Mouse (Mus musculus) liver, embryonic 16.5 days (tissue): ENCODE results near the gene Pcbp3. TPM values are rescaled to one million over a fixed set of nuclear protein-coding genes. Genes with fewer than 3 reads are reported as not detected.
A peak's percentile ranks its signal among the peaks of the same experiment; 100 is the strongest.
"Not testable (repeated sequence)": the region's sequence is repeated elsewhere in the genome, so short reads cannot be mapped to it uniquely, and the experiment has no call there.

Experiments used
- ATAC-seq: fragments of 200-750 bp; cut with Nextera tagmentation; 2 replicates; pipeline ENCODE4 v1.8.0; 2017; ENCODE audit warnings: low read depth, mild to moderate bottlenecking, moderate number of reproducible peaks, moderate library complexity
- H3K27ac ChIP-seq: fragments of 300-500 bp; sonication (generic); 2 replicates; pipeline ENCODE4 v1.5.1; 2014; ENCODE audit warnings: mild to moderate bottlenecking, low read length
- H3K27me3 ChIP-seq: fragments of 300-500 bp; sonication (generic); 2 replicates; pipeline ENCODE4 v1.6.1; 2014; ENCODE audit warnings: low read depth, low read length, mixed read lengths; ENCODE audit not compliant: control insufficient read depth, insufficient read depth
- H3K36me3 ChIP-seq: fragments of 300-500 bp; sonication (generic); 2 replicates; pipeline ENCODE4 v1.6.1; 2014; ENCODE audit warnings: mild to moderate bottlenecking; ENCODE audit not compliant: control insufficient read depth, insufficient read depth
- H3K4me1 ChIP-seq: fragments of 300-500 bp; sonication (generic); 2 replicates; pipeline ENCODE4 v1.6.1; 2014; ENCODE audit warnings: low read depth, low read length, mixed read lengths; ENCODE audit not compliant: control insufficient read depth
- H3K4me2 ChIP-seq: fragments of 300-500 bp; sonication (generic); 2 replicates; pipeline ENCODE4 v1.6.1; 2014; ENCODE audit warnings: low read depth, low read length, mixed read lengths
- H3K4me3 ChIP-seq: fragments of 300-500 bp; sonication (generic); 2 replicates; pipeline ENCODE4 v1.5.1; 2014; ENCODE audit warnings: low read depth, mild to moderate bottlenecking, low read length
- H3K9ac ChIP-seq: fragments of 300-500 bp; sonication (generic); 2 replicates; pipeline ENCODE4 v1.6.1; 2014; ENCODE audit warnings: low read depth, low read length
- H3K9me3 ChIP-seq: fragments of 300-500 bp; sonication (generic); replicated peaks from 2 replicates; pipeline ENCODE4 v1.6.1; 2016; ENCODE audit warnings: low read length; ENCODE audit not compliant: control insufficient read depth
- WGBS: fragments of 180-500 bp; shearing (Covaris S2); extraction: QIAGEN DNeasy Blood & Tissue Kit; methylation state at CpG from one replicate; pipeline ENCODE4 v1.1.7; 2014; ENCODE audit not compliant: insufficient replicate concordance; 5-methylcytosine and 5-hydroxymethylcytosine counted together
- polyA plus RNA-seq: library from polyadenylated mRNA; unstranded; fragments of >200 nt; fragmentation: Nextera tagmentation; extraction: Ambion mirVana; gene quantifications from 2 replicates; pipeline ENCODE4 v1.2.1, GENCODE M21; 2015

Gene Pcbp3
- polyA plus RNA-seq, 1 experiment from 2014 or later: 3.8 TPM

DNA sequence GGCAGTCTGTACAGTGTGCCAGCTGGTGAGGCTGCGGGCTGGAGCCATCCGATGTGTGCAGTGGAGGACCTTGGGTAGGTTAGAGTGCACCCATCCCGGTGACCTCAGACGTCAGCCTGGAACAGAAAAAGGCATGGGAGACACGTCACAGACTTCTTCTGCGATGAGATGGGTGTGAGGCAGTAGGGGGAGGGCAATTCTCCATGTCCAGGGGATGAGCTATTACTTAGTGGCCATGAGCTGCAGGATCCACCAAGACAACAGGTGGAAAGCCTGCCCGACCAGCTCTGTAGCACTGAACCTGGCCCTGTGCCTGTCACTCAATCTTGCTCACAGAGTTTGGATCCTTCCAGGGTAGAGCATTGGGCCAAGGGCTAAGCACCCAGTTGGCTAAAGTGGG is 199.3 kb downstream of the Pcbp3 start:
- no peak overlapping the region for H3K9ac ChIP-seq
- H3K4me3 ChIP-seq: no peak overlapping the region
- no peak overlapping the region for H3K27ac ChIP-seq
- H3K4me1 ChIP-seq: no peaks in the 10 kb centered on the region
- H3K36me3 ChIP-seq: no peaks in the 10 kb centered on the region
- no peaks in the 10 kb centered on the region for H3K27me3 ChIP-seq
- H3K9me3 ChIP-seq: no peaks in the 10 kb centered on the region
- no peak overlapping the region for H3K4me2 ChIP-seq
- ATAC-seq: no peak
- 65% methylated on average over 7 of the region's 7 CpGs for WGBS

DNA sequence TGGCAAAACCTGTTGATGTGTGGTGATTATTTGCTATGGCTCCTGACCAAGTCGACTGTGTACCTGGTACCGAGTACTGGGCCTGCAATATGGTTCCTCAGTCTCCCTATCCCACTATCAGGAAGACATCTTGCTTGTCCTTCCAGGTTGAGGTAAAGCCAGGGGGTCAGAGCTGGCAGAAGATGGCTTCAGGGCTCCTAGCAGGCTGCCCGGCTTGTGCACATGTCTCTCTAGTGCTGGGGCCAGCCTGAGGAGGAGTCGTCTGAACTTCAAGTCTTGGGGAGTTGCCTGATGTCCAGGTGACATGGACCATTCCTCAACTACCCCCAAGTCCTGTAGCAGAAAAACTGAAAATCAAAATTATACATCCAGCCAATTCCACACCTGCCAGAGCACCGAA is 201.8 kb downstream of the Pcbp3 start:
- no peak overlapping the region for H3K9ac ChIP-seq
- no peak overlapping the region for H3K4me3 ChIP-seq
- H3K27me3 ChIP-seq: no peaks in the 10 kb centered on the region
- H3K36me3 ChIP-seq: no peaks in the 10 kb centered on the region
- H3K27ac ChIP-seq: no peak overlapping the region
- H3K4me2 ChIP-seq: no peak overlapping the region
- no peaks in the 10 kb centered on the region for H3K4me1 ChIP-seq
- WGBS: 66% methylated on average over 5 of the region's 5 CpGs
- no peaks in the 10 kb centered on the region for H3K9me3 ChIP-seq
- ATAC-seq: no peak

DNA sequence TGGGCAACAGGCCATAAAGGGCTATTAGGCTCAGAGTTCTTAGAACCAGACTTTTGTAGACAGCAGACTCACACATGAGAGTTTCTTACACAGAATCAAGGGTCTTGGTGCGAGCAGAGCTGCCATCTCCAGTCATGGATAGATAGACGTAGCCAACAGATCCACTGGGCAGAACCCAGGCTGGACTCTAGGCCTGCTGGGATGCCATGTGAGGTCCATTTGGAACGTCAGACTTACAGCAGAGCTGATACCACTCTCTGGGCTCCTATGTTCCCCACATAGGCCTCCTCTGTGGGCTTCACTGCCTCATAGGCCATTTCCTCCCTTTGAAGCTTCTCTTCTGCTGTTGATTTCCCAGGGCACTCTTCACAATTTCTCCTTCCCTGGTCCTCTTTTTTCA is 208.0 kb downstream of the Pcbp3 start:
- no peaks in the 10 kb centered on the region for H3K36me3 ChIP-seq
- no peak overlapping the region for H3K4me2 ChIP-seq
- H3K27me3 ChIP-seq: no peaks in the 10 kb centered on the region
- no peak for ATAC-seq
- H3K27ac ChIP-seq: no peak overlapping the region
- no peak overlapping the region for H3K9ac ChIP-seq
- no peak overlapping the region for H3K4me3 ChIP-seq
- 51% methylated on average over 3 of the region's 3 CpGs for WGBS
- no peaks in the 10 kb centered on the region for H3K9me3 ChIP-seq
- no peaks in the 10 kb centered on the region for H3K4me1 ChIP-seq

DNA sequence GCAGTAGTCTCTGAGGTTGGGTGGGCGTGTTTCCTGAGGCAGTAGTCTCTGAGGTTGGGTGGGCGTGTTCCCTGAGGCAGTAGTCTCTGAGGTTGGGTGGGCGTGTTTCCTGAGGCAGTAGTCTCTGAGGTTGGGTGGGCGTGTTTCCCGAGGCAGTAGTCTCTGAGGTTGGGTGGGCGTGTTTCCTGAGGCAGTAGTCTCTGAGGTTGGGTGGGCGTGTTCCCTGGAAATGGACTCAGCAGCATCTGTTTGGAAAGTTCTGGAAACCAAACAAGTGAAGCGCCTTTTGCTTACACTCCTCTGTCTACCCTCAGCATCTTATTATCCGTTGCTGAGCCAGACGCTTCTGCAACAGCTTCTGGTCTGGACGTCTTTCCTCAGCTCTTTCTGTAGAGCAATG is 217.4 kb downstream of the Pcbp3 start:
- H3K36me3 ChIP-seq, H3K4me3 ChIP-seq, H3K27ac ChIP-seq, H3K9me3 ChIP-seq, H3K27me3 ChIP-seq, ATAC-seq, H3K9ac ChIP-seq, H3K4me2 ChIP-seq, H3K4me1 ChIP-seq: not testable (repeated sequence)
- WGBS: 22% methylated on average over 11 of the region's 11 CpGs

DNA sequence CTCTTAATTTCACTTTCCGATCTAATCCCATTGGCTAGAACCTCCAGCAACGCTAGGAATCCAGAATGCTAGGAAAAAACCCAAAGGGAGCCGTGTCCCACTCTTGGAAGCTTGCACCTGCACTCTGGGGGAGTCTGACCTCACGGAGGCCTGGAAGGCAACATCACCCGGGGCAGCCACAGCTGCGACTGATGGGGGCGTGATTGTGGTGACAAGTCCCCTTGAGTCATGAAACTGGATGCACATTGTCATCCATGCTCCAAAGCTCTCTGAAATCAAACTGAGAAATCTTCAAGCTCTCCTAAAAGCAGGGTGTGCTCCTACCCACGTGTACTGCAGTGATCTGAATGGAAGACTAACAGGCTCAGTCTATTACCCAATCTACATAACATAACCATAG is 224.9 kb downstream of the Pcbp3 start:
- Histone ChIP-seq H3K27me3 (no peaks in the 10 kb centered on the region), H3K4me2 (no peak overlapping the region), H3K9me3 (no peaks in the 10 kb centered on the region), H3K4me3 (no peak overlapping the region), H3K36me3 (no peaks in the 10 kb centered on the region), H3K27ac (no peak overlapping the region), H3K9ac (no peak overlapping the region), H3K4me1 (no peaks in the 10 kb centered on the region)
- WGBS: 48% methylated on average over 8 of the region's 8 CpGs
- no peak for ATAC-seq

DNA sequence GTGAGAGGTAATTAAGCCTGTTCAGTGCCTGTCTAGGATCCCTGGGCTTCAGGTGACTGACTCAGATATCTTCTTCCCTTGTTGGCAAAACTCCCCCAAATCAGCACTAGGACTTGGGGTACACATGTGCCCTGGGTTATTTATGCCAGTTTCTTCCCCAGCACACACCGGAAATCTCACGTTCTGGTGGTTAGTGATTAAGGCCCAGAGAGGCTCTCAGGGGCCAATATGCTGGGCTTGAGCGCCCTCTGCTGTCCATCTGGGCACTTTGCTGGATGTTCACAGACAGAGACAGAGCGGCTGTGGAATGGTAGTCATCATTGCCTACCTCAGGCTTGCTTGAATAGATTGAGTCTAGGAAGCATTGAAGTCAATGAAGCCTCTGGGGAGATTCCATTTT is 226.7 kb downstream of the Pcbp3 start:
- WGBS: 1% methylated on average over 4 of the region's 4 CpGs
- Histone ChIP-seq H3K9me3 (no peaks in the 10 kb centered on the region), H3K4me2 (no peak overlapping the region), H3K9ac (no peak overlapping the region), H3K27ac (no peak overlapping the region), H3K36me3 (no peaks in the 10 kb centered on the region), H3K4me1 (no peaks in the 10 kb centered on the region), H3K4me3 (no peak overlapping the region), H3K27me3 (no peaks in the 10 kb centered on the region)
- ATAC-seq: peak; percentile 51

DNA sequence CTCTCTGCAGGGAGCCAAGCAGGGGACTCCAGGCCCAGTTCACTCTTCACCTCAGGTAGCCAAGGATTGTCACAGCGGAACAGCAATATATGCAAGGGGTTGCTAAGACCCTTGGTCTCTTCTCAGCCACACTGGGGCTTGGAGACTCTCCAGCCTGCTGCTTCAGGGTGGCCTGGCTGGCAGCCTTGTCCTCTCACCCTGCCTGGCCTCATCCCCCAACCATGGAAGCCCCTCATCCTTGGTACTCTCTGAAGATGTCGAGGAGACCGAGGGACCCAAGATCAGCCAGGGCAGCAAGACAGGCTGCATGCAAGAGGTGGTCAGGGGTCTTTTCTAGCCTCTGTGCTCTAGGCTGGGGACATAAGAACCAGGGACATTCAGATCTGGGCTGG is 228.0 kb downstream of the Pcbp3 start:
- H3K9me3 ChIP-seq: no peaks in the 10 kb centered on the region
- WGBS: 38% methylated on average over 3 of the region's 3 CpGs
- H3K36me3 ChIP-seq: no peaks in the 10 kb centered on the region
- no peaks in the 10 kb centered on the region for H3K27me3 ChIP-seq
- H3K27ac ChIP-seq: no peak overlapping the region
- H3K4me1 ChIP-seq: no peaks in the 10 kb centered on the region
- ATAC-seq: no peak
- H3K4me3 ChIP-seq: no peak overlapping the region
- no peak overlapping the region for H3K4me2 ChIP-seq
- H3K9ac ChIP-seq: no peak overlapping the region

DNA sequence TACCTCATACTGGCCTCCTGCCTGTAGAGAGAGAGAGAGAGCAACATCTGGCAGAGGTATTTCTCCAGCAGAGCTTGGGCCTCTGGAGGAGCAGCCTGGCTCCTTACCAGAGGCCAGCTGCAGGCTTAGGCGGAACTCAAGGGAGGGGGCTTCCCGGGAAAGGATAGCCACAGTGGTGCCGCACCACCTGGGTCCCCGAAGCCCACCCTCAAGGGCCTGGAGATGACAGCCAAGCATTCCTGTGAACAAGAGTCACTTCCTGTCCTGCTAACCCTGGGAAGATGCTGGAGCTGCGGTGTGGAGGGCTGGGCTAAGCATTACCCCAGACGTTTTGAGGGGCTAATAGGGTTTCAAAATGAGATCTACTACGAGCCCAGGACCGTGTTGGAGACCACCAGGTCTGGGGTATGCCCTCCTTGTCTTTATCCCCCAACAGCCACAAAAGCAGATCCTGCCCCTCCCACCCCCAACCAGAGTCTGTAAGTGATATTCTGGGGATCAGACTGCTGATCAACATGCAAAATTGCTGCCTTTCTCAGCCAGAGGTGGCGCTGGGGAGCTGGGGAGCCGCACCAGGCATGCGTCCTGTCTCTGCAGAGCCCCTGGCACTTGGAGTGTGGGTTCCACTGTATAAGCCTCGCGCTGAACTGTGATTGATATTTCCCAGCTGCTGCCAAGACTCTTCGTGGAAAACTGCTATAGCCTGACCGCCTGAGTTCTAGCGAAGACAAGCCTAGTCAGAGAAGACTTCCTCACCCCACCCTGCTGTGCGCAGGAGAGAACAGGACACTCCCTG is 228.6 kb downstream of the Pcbp3 start:
- H3K4me1 ChIP-seq: no peaks in the 10 kb centered on the region
- no peak overlapping the region for H3K4me3 ChIP-seq
- H3K27me3 ChIP-seq: no peaks in the 10 kb centered on the region
- H3K9me3 ChIP-seq: no peaks in the 10 kb centered on the region
- no peak overlapping the region for H3K27ac ChIP-seq
- H3K9ac ChIP-seq: no peak overlapping the region
- no peaks in the 10 kb centered on the region for H3K36me3 ChIP-seq
- 13% methylated on average over 17 of the region's 17 CpGs for WGBS
- ATAC-seq: 0 out of 2 replicates have a peak, but pooled peaks have one; percentile 11
- no peak overlapping the region for H3K4me2 ChIP-seq

DNA sequence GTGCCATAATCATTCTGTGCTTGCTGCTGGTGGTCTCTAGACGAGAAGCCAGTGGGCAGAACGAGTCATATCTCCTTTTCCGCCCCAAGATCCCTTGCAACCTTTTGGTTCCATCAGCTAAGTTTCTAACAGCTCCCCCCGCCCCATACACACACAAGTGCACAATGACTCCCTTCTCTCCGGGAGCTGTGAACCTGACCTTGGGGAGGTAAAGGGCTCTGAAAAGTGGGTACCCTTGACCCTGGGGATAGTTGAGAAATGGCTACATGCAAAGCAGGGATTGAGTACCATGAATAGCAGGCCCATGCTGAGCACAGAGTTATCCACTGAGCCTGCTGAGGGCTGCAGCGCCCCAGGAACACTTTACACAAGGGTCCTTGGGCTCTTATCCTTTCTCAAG is 229.3 kb downstream of the Pcbp3 start:
- H3K9ac ChIP-seq: no peak overlapping the region
- H3K27ac ChIP-seq: no peak overlapping the region
- no peak overlapping the region for H3K4me2 ChIP-seq
- H3K4me3 ChIP-seq: no peak overlapping the region
- WGBS: 45% methylated on average over 6 of the region's 6 CpGs
- H3K4me1 ChIP-seq: no peaks in the 10 kb centered on the region
- no peaks in the 10 kb centered on the region for H3K36me3 ChIP-seq
- ATAC-seq: no peak
- no peaks in the 10 kb centered on the region for H3K27me3 ChIP-seq
- no peaks in the 10 kb centered on the region for H3K9me3 ChIP-seq
